Comparison of ENCODE assay signal across 22 mouse cellular contexts in the genomic region with DNA sequence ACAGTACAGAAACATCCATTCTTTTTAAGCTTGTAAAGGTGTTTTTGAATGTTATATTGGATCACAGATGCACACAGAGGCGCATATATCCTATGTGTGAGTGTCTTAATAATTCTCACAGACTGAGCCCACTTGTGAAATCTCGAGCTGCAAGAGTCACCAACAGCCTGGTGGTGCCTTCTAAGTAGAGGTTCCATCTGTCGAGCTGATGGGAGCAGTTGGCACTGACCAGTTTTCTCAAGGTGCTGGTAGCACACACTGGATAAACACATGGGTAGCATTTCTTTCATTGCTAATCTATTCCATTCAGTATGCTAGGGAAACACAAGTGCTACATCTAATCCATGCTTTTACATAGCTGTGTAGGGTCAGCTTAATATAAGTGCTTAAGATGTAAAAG. TPM values are rescaled to one million over a fixed set of nuclear protein-coding genes. Genes with fewer than 3 reads are reported as not detected.
DNase-seq lines count a peak whose midpoint lies in the region.
"Had no signal": no experiment of that assay in that cellular context is flagged by ENCODE, and none has a peak within 500 bp of the region (broad histone marks: within the 10 kb centered on the region; RNA-seq: fewer than 3 reads in every experiment).

No protein-coding gene starts in this region.

- no peaks in the 10 kb centered on the region for H3K27me3 ChIP-seq in embryonic facial prominence, embryonic 10.5 days (replicated peaks; ENCODE audit: low read depth, poor library complexity, severe bottlenecking)
- H3K27me3 ChIP-seq: CH12.LX; embryonic facial prominence, embryonic 12.5 days; embryonic facial prominence, embryonic 15.5 days; forebrain, embryonic 12.5 days; hindbrain, embryonic 12.5 days; hindbrain, embryonic 15.5 days; Patski had no signal

- peak; percentile 70 for DNase-seq in cerebellum, adult 11-12 months
- no peak for DNase-seq in cerebellum, postnatal 4 days (ENCODE audit: low spot score in 2 of 2)
- peak; percentile 91 for DNase-seq in brain, adult 2 months (ENCODE audit: low read depth, low spot score)
- DNase-seq in cerebellum, adult 9-10 months = peak; percentile 77
- DNase-seq in cerebellum, postnatal 14 days = peak; percentile 56 to 69
- no peak for DNase-seq in embryonic facial prominence, embryonic 10.5 days (ENCODE audit: low spot score)
- DNase-seq in left cerebral cortex, postnatal 14 days (ENCODE audit: low spot score in 2 of 2) = no peak
- DNase-seq: adrenal gland, postnatal 10 days; B cell, adult 2 months; gastrocnemius, adult 2 months; gastrocnemius, postnatal 14 days; heart, adult 11 months; kidney, adult 2 months had no signal

- peaks cover 5% of the 10 kb centered on the region; the same call in 1 of the 2 replicates for H3K4me1 ChIP-seq in embryonic facial prominence, embryonic 10.5 days
- H3K4me1 ChIP-seq: embryonic facial prominence, embryonic 15.5 days; hindbrain, embryonic 12.5 days had no signal

- H3K36me3 ChIP-seq in embryonic facial prominence, embryonic 10.5 days (replicated peaks) = 0 out of 2 replicates have a peak, but pooled peaks cover 4% of the 10 kb centered on the region
- H3K36me3 ChIP-seq: embryonic facial prominence, embryonic 12.5 days; embryonic facial prominence, embryonic 15.5 days; forebrain, embryonic 12.5 days; hindbrain, embryonic 15.5 days had no signal

- H3K27ac ChIP-seq in embryonic facial prominence, embryonic 10.5 days (replicated peaks) = no peak overlapping the region
- H3K27ac ChIP-seq: embryonic facial prominence, embryonic 12.5 days; embryonic facial prominence, embryonic 15.5 days; gastrocnemius, adult 2 months; hindbrain, embryonic 12.5 days; hindbrain, embryonic 15.5 days had no signal

- H3K4me3 ChIP-seq in embryonic facial prominence, embryonic 10.5 days = no peak overlapping the region
- H3K4me3 ChIP-seq: embryonic facial prominence, embryonic 12.5 days; embryonic facial prominence, embryonic 15.5 days; forebrain, embryonic 12.5 days; gastrocnemius, adult 2 months; hindbrain, embryonic 12.5 days; hindbrain, embryonic 15.5 days had no signal

- intact Hi-C loops in left cerebral cortex, postnatal 14 days (cut with DNase I) = loop anchor here (5.0 kb wide), 1 partner anchor 36 kb away; no protein-coding TSS in a partner anchor

- no peaks in the 10 kb centered on the region for H3K9me3 ChIP-seq in embryonic facial prominence, embryonic 10.5 days
- H3K9me3 ChIP-seq: embryonic facial prominence, embryonic 12.5 days; embryonic facial prominence, embryonic 15.5 days; forebrain, embryonic 12.5 days; G1E; hindbrain, embryonic 12.5 days; hindbrain, embryonic 15.5 days had no signal

- 80% methylated on average over 3 of the region's 3 CpGs for WGBS in embryonic facial prominence, embryonic 10.5 days

RNA-seq across cellular contexts. Expression of a gene that starts 27.9 kb away (rescaled TPM):
- 1.8 and 3.1 TPM in 2 replicates for polyA plus RNA-seq in embryonic facial prominence, embryonic 10.5 days (2016; fragmentation: Nextera tagmentation; extraction: Ambion mirVana)
- total RNA-seq in left cerebral cortex, postnatal 14 days (2021) = 100 to 1,000 TPM; 230 to 242 TPM
- total RNA-seq: hematopoietic stem cell, adult 5-6 weeks had no signal

Comparison
In these comparisons a context has a peak if more than half of its experiments do, and no peak if none do; other contexts are left out.
1. DNase-seq: peak in cerebellum, adult 11-12 months (single experiment), brain, adult 2 months (single experiment), cerebellum, adult 9-10 months (single experiment) and cerebellum, postnatal 14 days (2 of 2); none in cerebellum, postnatal 4 days (0 of 2), embryonic facial prominence, embryonic 10.5 days (single experiment) and left cerebral cortex, postnatal 14 days (0 of 2).